Mouse (Mus musculus) thymus, postnatal 25 days (tissue): ENCODE data around the gene Dio3.

Experiments
- DNase-seq: peaks from one replicate; pipeline ENCODE4 v3.0.0; 2022

Dio3 gene

GRCm38 (mm10) chr12:110278853-110279252, at the start of gene Dio3:
Gene Dio3 (plus strand): TSS chr12:110279068.
- no peak for DNase-seq

- DNase-seq = no peak
These were observed 48.6 kb upstream of the Dio3 start for GRCm38 (mm10) chr12:110230296-110230695.

- DNase-seq = no peak
These were observed 48.1 kb upstream of the Dio3 start for GRCm38 (mm10) chr12:110230767-110231166.

GRCm38 (mm10) chr12:110231709-110232600, 46.9 kb upstream of the Dio3 start:
- DNase-seq = no peak

GRCm38 (mm10) chr12:110235908-110236307, 43.0 kb upstream of the Dio3 start:
- no peak for DNase-seq

GRCm38 (mm10) chr12:110237046-110237445, 41.8 kb upstream of the Dio3 start:
- no peak for DNase-seq

GRCm38 (mm10) chr12:110239358-110239757, 39.5 kb upstream of the Dio3 start:
- DNase-seq = no peak

- no peak for DNase-seq
These were observed 34.3 kb upstream of the Dio3 start for GRCm38 (mm10) chr12:110244581-110244980.

- DNase-seq = no peak
These were observed 33.4 kb upstream of the Dio3 start for GRCm38 (mm10) chr12:110245461-110245860.

GRCm38 (mm10) chr12:110252163-110252575, 26.7 kb upstream of the Dio3 start:
- DNase-seq = no peak

- DNase-seq = no peak
These were observed 23.1 kb upstream of the Dio3 start for GRCm38 (mm10) chr12:110255731-110256130.

- DNase-seq = no peak
These were observed 22.2 kb upstream of the Dio3 start for GRCm38 (mm10) chr12:110256478-110257220.

- DNase-seq = no peak
These were observed 10.6 kb upstream of the Dio3 start for GRCm38 (mm10) chr12:110268226-110268625.

- DNase-seq = no peak
These were observed 9.2 kb upstream of the Dio3 start for GRCm38 (mm10) chr12:110269686-110270085.

GRCm38 (mm10) chr12:110276034-110276433, 2.8 kb upstream of the Dio3 start:
- no peak for DNase-seq

GRCm38 (mm10) chr12:110277259-110277964, 1.5 kb upstream of the Dio3 start:
- no peak for DNase-seq

- no peak for DNase-seq
These were observed 932 bp upstream of the Dio3 start for GRCm38 (mm10) chr12:110277965-110278307.

GRCm38 (mm10) chr12:110280373-110280772, 1.5 kb downstream of the Dio3 start:
- DNase-seq = no peak

- no peak for DNase-seq
These were observed 4.9 kb downstream of the Dio3 start for GRCm38 (mm10) chr12:110283792-110284191.

- DNase-seq = no peak
These were observed 13.9 kb downstream of the Dio3 start for GRCm38 (mm10) chr12:110292816-110293215.

- DNase-seq = no peak
These were observed 16.0 kb downstream of the Dio3 start for GRCm38 (mm10) chr12:110294891-110295290.

GRCm38 (mm10) chr12:110298653-110299052, 19.8 kb downstream of the Dio3 start:
- no peak for DNase-seq

- no peak for DNase-seq
These were observed 40.8 kb downstream of the Dio3 start for GRCm38 (mm10) chr12:110319696-110320095.
